Mouse (Mus musculus): ENCODE results near the gene Pcgf6. TPM values are rescaled to one million over a fixed set of nuclear protein-coding genes. Genes with fewer than 3 reads are reported as not detected.

The Pcgf6 gene
- total RNA-seq, 2 experiments from 2014 or later, result 11.3 to 21.3 TPM

Other genes starting within 250 kb of the Pcgf6 start
- not detected in 2 replicates for gene Ina, start 36.2 kb downstream of the Pcgf6 start, total RNA-seq (2014; fragmentation: Nextera tagmentation)
- gene Ina, start 36.2 kb downstream of the Pcgf6 start, total RNA-seq (2017), result not detected in 2 replicates
- 62.3 and 65.3 TPM in 2 replicates for gene Nt5c2, start 35.8 kb downstream of the Pcgf6 start, total RNA-seq (2014; fragmentation: Nextera tagmentation)
- gene Nt5c2, start 35.8 kb downstream of the Pcgf6 start, total RNA-seq (2017), result 67.6 and 84.5 TPM in 2 replicates
- 6.3 and 9.9 TPM in 2 replicates for gene Taf5, start 16.8 kb upstream of the Pcgf6 start, total RNA-seq (2014; fragmentation: Nextera tagmentation)
- gene Taf5, start 16.8 kb upstream of the Pcgf6 start, total RNA-seq (2017), result 25.3 and 27.4 TPM in 2 replicates
- 747 and 798 TPM in 2 replicates for gene Usmg5, start 39.7 kb upstream of the Pcgf6 start, total RNA-seq (2014; fragmentation: Nextera tagmentation)
- 493 and 868 TPM in 2 replicates for gene Usmg5, start 39.7 kb upstream of the Pcgf6 start, total RNA-seq (2017)
- gene Pdcd11, start 39.9 kb upstream of the Pcgf6 start, total RNA-seq (2014; fragmentation: Nextera tagmentation), result 21.6 and 24.7 TPM in 2 replicates
- 23.8 and 29.3 TPM in 2 replicates for gene Pdcd11, start 39.9 kb upstream of the Pcgf6 start, total RNA-seq (2017)
- 6.6 and 18.6 TPM in 2 replicates for gene Calhm2, start 87.4 kb upstream of the Pcgf6 start, total RNA-seq (2014; fragmentation: Nextera tagmentation)
- gene Calhm2, start 87.4 kb upstream of the Pcgf6 start, total RNA-seq (2017), result 6.0 and 10.2 TPM in 2 replicates
- gene Calhm1, start 93.3 kb upstream of the Pcgf6 start, total RNA-seq (2014; fragmentation: Nextera tagmentation), result not detected in 2 replicates
- not detected in 2 replicates for gene Calhm1, start 93.3 kb upstream of the Pcgf6 start, total RNA-seq (2017)
- not detected in 2 replicates for gene Calhm3, start 106.9 kb upstream of the Pcgf6 start, total RNA-seq (2014; fragmentation: Nextera tagmentation)
- gene Calhm3, start 106.9 kb upstream of the Pcgf6 start, total RNA-seq (2017), result not detected in 2 replicates
- gene Neurl1a, start 127.9 kb upstream of the Pcgf6 start, total RNA-seq (2014; fragmentation: Nextera tagmentation), result not detected in 2 replicates
- 0.04 TPM in 1 of 2 replicates, not detected in the other for gene Neurl1a, start 127.9 kb upstream of the Pcgf6 start, total RNA-seq (2017)